Mouse (Mus musculus) bone marrow, adult 2 months (tissue): ENCODE measurements around the gene Itpr1.

ENCODE experiments used
- CTCF ChIP-seq: fragments of 200-500 bp; IDR thresholded peaks from 2 replicates; pipeline ENCODE4 v1.5.1; 2011; ENCODE audit warnings: low read length, control low read depth; ENCODE audit not compliant: control insufficient read depth, insufficient read depth
- POLR2A ChIP-seq: fragments of 200-500 bp; IDR thresholded peaks from 2 replicates; pipeline ENCODE4 v1.6.1; 2011; ENCODE audit warnings: low read depth, mild to moderate bottlenecking, control low read depth, low read length, borderline replicate concordance; ENCODE audit not compliant: control insufficient read depth

DNA sequence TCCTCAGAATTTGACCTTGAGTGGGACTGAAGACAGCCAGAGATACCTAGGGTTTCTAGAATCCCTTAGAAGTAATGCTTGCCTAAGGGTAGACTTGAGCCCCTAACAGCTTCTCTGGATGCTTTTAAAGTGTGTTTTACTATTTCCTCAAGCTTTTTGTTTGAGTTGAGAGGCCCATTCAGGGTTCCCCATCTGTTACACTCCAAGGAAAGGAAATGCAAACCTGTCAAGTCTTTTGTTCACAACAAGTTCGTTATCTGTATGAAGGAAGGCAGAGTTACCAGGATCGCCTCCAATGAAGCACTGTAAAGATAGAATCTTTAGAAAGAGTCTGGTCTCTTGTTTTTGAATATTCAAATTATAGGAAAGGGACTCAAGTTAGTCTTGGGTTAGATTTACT is 46.8 kb downstream of the Itpr1 start:
- no peak for TF ChIP-seq POLR2A
- no peak for TF ChIP-seq CTCF
